Mouse (Mus musculus) hindbrain, embryonic 16.5 days (tissue): ENCODE measurements around the gene Klri2. TPM values are rescaled to one million over a fixed set of nuclear protein-coding genes. Genes with fewer than 3 reads are reported as not detected.
"Not testable (repeated sequence)": the region's sequence is repeated elsewhere in the genome, so short reads cannot be mapped to it uniquely, and the experiment has no call there.

Experiments
- ATAC-seq: fragments of 200-750 bp; cut with Nextera tagmentation; 2 replicates; pipeline ENCODE4 v1.8.0; 2017; ENCODE audit warnings: moderate TSS enrichment, moderate library complexity
- H3K27ac ChIP-seq: fragments of 300-500 bp; sonication (generic); 2 replicates; pipeline ENCODE4 v1.5.1; 2014; ENCODE audit warnings: low read depth, mild to moderate bottlenecking, control low read depth, low read length, moderate library complexity
- H3K27me3 ChIP-seq: fragments of 300-500 bp; sonication (generic); replicated peaks from 2 replicates; pipeline ENCODE4 v1.6.1; 2014; ENCODE audit warnings: low read length; ENCODE audit not compliant: control insufficient read depth, insufficient read depth
- H3K36me3 ChIP-seq: fragments of 300-500 bp; sonication (generic); 2 replicates; pipeline ENCODE4 v1.6.1; 2014; ENCODE audit warnings: mild to moderate bottlenecking, low read length, moderate library complexity, mixed read lengths; ENCODE audit not compliant: control insufficient read depth, insufficient read depth
- H3K4me1 ChIP-seq: fragments of 300-500 bp; sonication (generic); 2 replicates; pipeline ENCODE4 v1.6.1; 2014; ENCODE audit warnings: low read depth, low read length; ENCODE audit not compliant: control insufficient read depth, insufficient read depth
- H3K4me2 ChIP-seq: fragments of 300-500 bp; sonication (generic); 2 replicates; pipeline ENCODE4 v1.6.1; 2014; ENCODE audit warnings: mild to moderate bottlenecking, low read length, control low read depth, moderate library complexity
- H3K4me3 ChIP-seq: fragments of 300-500 bp; sonication (generic); 2 replicates; pipeline ENCODE4 v1.5.1; 2014; ENCODE audit warnings: mild to moderate bottlenecking, low read length, control low read depth, moderate library complexity
- H3K9ac ChIP-seq: fragments of 300-500 bp; sonication (generic); 2 replicates; pipeline ENCODE4 v1.6.1; 2014; ENCODE audit warnings: low read depth, mild to moderate bottlenecking, control low read depth, low read length, moderate library complexity
- H3K9me3 ChIP-seq: fragments of 300-500 bp; sonication (generic); 2 replicates; pipeline ENCODE4 v1.6.1; 2014; ENCODE audit warnings: mild to moderate bottlenecking, low read length, moderate library complexity; ENCODE audit not compliant: control insufficient read depth
- WGBS: fragments of 180-500 bp; shearing (Covaris S2); extraction: QIAGEN DNeasy Blood & Tissue Kit; methylation state at CpG from one replicate; pipeline ENCODE4 v1.1.7; 2014; 5-methylcytosine and 5-hydroxymethylcytosine counted together
- microRNA-seq: library from miRNA; unstranded; fragments of <30 nt; microRNA quantifications from one replicate; pipeline ENCODE4, GENCODE M21; 2017
- polyA plus RNA-seq: library from polyadenylated mRNA; unstranded; fragments of >200 nt; fragmentation: Nextera tagmentation; extraction: Ambion mirVana; gene quantifications from 2 replicates; pipeline ENCODE4 v1.2.1, GENCODE M21; 2015

The Klri2 gene
- polyA plus RNA-seq, 1 experiment from 2014 or later: not detected

GRCm38 (mm10) chr6:129717032-129717431 lies 23.3 kb downstream of the Klri2 start, which contains the start of gene Klri1:
TSS of gene Klri1 (minus strand) at chr6:129717132.
- 95% methylated on average over 4 of the region's 4 CpGs for WGBS
- Histone ChIP-seq H3K9me3 (no peaks in the 10 kb centered on the region), H3K4me3 (no peak within 1 kb of the TSS), H3K36me3 (no peaks in the 10 kb centered on the region), H3K27me3 (no peaks in the 10 kb centered on the region), H3K4me1 (no peaks in the 10 kb centered on the region), H3K4me2 (no peak within 1 kb of the TSS), H3K9ac (no peak within 1 kb of the TSS), H3K27ac (no peak within 1 kb of the TSS)
- no peak for ATAC-seq

GRCm38 (mm10) chr6:129713566-129713965 lies 26.7 kb downstream of the Klri2 start:
- Histone ChIP-seq H3K27ac (no peak overlapping the region), H3K4me1 (no peaks in the 10 kb centered on the region), H3K4me2 (no peak overlapping the region), H3K4me3 (no peak overlapping the region), H3K36me3 (no peaks in the 10 kb centered on the region), H3K9ac (no peak overlapping the region), H3K27me3 (no peaks in the 10 kb centered on the region), H3K9me3 (no peaks in the 10 kb centered on the region)
- WGBS: 45% methylated on average over 1 of the region's 1 CpGs
- ATAC-seq: no peak

- not testable (repeated sequence) for H3K36me3 ChIP-seq, H3K9me3 ChIP-seq, H3K4me2 ChIP-seq, ATAC-seq, H3K27ac ChIP-seq, H3K4me1 ChIP-seq, H3K4me3 ChIP-seq, H3K9ac ChIP-seq, H3K27me3 ChIP-seq
- WGBS: 85% methylated on average over 10 of the region's 10 CpGs
Observed at GRCm38 (mm10) chr6:129691436-129691835, 48.8 kb downstream of the Klri2 start.

GRCm38 (mm10) chr6:129680379-129680778 lies 59.9 kb downstream of the Klri2 start:
- Histone ChIP-seq H3K27ac (no peak overlapping the region), H3K36me3 (no peaks in the 10 kb centered on the region), H3K4me2 (no peak overlapping the region), H3K27me3 (no peaks in the 10 kb centered on the region), H3K4me3 (no peak overlapping the region), H3K9ac (no peak overlapping the region), H3K9me3 (no peaks in the 10 kb centered on the region), H3K4me1 (no peaks in the 10 kb centered on the region)
- no peak for ATAC-seq
- 65% methylated on average over 1 of the region's 1 CpGs for WGBS

Small RNAs within 50 kb of the gene (microRNA-seq; reads per million reads assigned to microRNA genes)
- not detected for gene Mir680-1

Other genes starting within 250 kb of the Klri2 start
- gene Olr1, start 233.3 kb downstream of the Klri2 start, polyA plus RNA-seq: not detected in 2 replicates
- gene Tmem52b, start 227.9 kb downstream of the Klri2 start, polyA plus RNA-seq: not detected in 2 replicates
- gene Gabarapl1, start 207.3 kb downstream of the Klri2 start, polyA plus RNA-seq: 237 and 271 TPM in 2 replicates
- gene Klre1, start 162.6 kb downstream of the Klri2 start, polyA plus RNA-seq: not detected in 2 replicates
- not detected in 2 replicates for gene Klrd1, start 148.7 kb downstream of the Klri2 start, polyA plus RNA-seq
- gene Klrk1, start 116.6 kb downstream of the Klri2 start, polyA plus RNA-seq: 0.25 and 0.26 TPM in 2 replicates
- gene Klrc3, start 97.1 kb downstream of the Klri2 start, polyA plus RNA-seq: not detected in 2 replicates
- not detected in 2 replicates for gene Klrc2, start 79.8 kb downstream of the Klri2 start, polyA plus RNA-seq
- gene Klrc1, start 61.5 kb downstream of the Klri2 start, polyA plus RNA-seq: not detected in 2 replicates
- 0.25 and 0.26 TPM in 2 replicates for gene Klri1, start 23.4 kb downstream of the Klri2 start, polyA plus RNA-seq
- gene Gm156, start 43.8 kb upstream of the Klri2 start, polyA plus RNA-seq: not detected in 2 replicates
- gene Gm17631, start 122.2 kb upstream of the Klri2 start, polyA plus RNA-seq: not detected in 2 replicates
- not detected in 2 replicates for gene Klra17, start 136.2 kb upstream of the Klri2 start, polyA plus RNA-seq
- gene Klra5, start 177.2 kb upstream of the Klri2 start, polyA plus RNA-seq: not detected in 2 replicates